Mouse (Mus musculus) lung, adult 10 weeks (tissue): ENCODE results near the gene Srsf10. TPM values are rescaled to one million over a fixed set of nuclear protein-coding genes. Genes with fewer than 3 reads are reported as not detected.

Experiments used
- polyA plus RNA-seq: library from polyadenylated mRNA; stranded (reverse); fragments of 350-450 nt; fragmentation: Illumina TruSeq; extraction: RNeasy Lipid Tissue Mini Kit (QIAGEN cat#74804); gene quantifications from one replicate; pipeline ENCODE4 v1.2.3, GENCODE M21; 2014; ENCODE audit warnings: low read depth, low replicate concordance; ENCODE audit not compliant: insufficient read depth

The Srsf10 gene
- 50.1 TPM for polyA plus RNA-seq

GRCm38 (mm10) chr4:135855536-135856222 lies at the start of gene Srsf10:
Gene Srsf10 (plus strand): TSS chr4:135855747.

GRCm38 (mm10) chr4:135873526-135874202 lies 18.1 kb downstream of the Srsf10 start, which contains the start of gene Pnrc2:
Gene Pnrc2 (minus strand): TSS chr4:135873850.

GRCm38 (mm10) chr4:135895071-135895571 lies 39.6 kb downstream of the Srsf10 start, which contains the start of gene Cnr2:
Gene Cnr2 (plus strand): TSS chr4:135895394.

Other genes with a start within 250 kb of the Srsf10 start
- 3.2 TPM for gene Ifnlr1, start 169.5 kb upstream of the Srsf10 start, polyA plus RNA-seq
- gene Il22ra1, start 127.6 kb upstream of the Srsf10 start, polyA plus RNA-seq = 0.40 TPM
- 1.7 TPM for gene Myom3, start 96.0 kb upstream of the Srsf10 start, polyA plus RNA-seq
- gene Pnrc2, start 18.1 kb downstream of the Srsf10 start, polyA plus RNA-seq = 85.8 TPM
- 4.0 TPM for gene Cnr2, start 39.6 kb downstream of the Srsf10 start, polyA plus RNA-seq
- 117 TPM for gene Fuca1, start 65.0 kb downstream of the Srsf10 start, polyA plus RNA-seq
- gene Hmgcl, start 90.7 kb downstream of the Srsf10 start, polyA plus RNA-seq = 50.8 TPM
- gene Gale, start 108.0 kb downstream of the Srsf10 start, polyA plus RNA-seq = 14.7 TPM
- gene Lypla2, start 116.9 kb downstream of the Srsf10 start, polyA plus RNA-seq = 72.0 TPM
- gene Pithd1, start 131.5 kb downstream of the Srsf10 start, polyA plus RNA-seq = 27.2 TPM
- gene Eloa, start 166.0 kb downstream of the Srsf10 start, polyA plus RNA-seq = 15.1 TPM
- 1,220 TPM for gene Rpl11, start 197.7 kb downstream of the Srsf10 start, polyA plus RNA-seq